Mouse (Mus musculus) T-helper 1 cell (primary cell): ENCODE measurements around the gene Cdr2.

ENCODE experiments used
- in situ Hi-C: fragments of 300-600 bp; cut with MboI, MseI; formaldehyde crosslinking; loops from one replicate; pipeline ENCODE4 v1.15.1; 2025; ENCODE audit warnings: high pct_unique_total_duplicates

The Cdr2 gene

GRCm38 (mm10) chr7:120911268-120911667 is 70.8 kb downstream of the Cdr2 start:
- in situ Hi-C loops: loop anchor here (5.0 to 10.0 kb wide), 2 partner anchors 74 to 236 kb away; partner anchors contain the start of genes Mosmo and Pdzd9

- in situ Hi-C loops: loop anchor here (5.0 to 10.0 kb wide), 2 partner anchors 73 to 235 kb away; partner anchors contain the start of genes Mosmo and Pdzd9
Observed at GRCm38 (mm10) chr7:120910172-120910571, 71.9 kb downstream of the Cdr2 start.
